Mouse (Mus musculus) induced T-regulatory cell, adult 2 months (primary cell): Measurements from ENCODE around the gene Defb28.

Experiments
- DNase-seq: peaks from one replicate; pipeline ENCODE4 v3.0.0-alpha.2; 2012; ENCODE audit warnings: low read depth

Defb28 gene

DNA sequence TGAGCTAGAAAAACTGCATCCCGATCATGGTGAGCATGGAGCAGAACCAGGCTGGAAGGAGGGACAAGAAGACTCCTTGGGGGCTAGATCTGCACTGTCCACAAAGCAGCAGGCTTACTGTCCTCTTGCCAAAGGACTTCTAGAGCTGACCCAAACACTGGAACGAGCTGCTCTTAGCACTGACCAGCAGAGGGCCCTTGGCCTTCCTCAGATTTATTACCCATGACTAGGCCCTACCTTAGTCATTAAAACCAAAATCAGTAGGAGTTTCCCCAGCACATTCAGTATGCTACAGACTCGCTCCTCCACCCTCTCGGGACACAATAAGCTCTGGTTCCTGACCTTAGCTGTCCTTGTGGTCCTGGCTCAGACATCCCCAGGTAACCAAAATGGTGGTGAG, at the start of gene Defb28:
Defb28 (plus strand) TSS at position 275 of the 400 bp plus-strand sequence.
- no peak for DNase-seq

DNA sequence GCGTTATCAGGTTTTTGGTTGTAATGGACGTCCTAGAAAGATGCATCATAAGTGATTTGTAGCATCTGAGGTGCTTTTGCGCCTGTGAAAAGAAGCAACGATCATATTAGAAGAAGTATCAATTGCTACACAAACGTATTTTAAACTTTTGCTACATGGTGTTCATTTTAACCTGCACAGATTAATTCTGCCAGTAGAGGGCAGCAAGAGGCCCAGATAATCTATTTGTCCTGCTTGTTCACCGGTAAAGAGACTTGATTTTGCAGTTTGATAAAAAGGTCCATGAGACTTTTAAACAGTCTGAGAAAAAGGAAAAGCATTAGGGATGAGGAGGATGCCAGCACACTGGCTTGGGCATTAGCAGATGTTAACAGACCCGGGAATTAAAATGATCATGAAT, 47.1 kb upstream of the Defb28 start:
- DNase-seq: peak; percentile 77

DNA sequence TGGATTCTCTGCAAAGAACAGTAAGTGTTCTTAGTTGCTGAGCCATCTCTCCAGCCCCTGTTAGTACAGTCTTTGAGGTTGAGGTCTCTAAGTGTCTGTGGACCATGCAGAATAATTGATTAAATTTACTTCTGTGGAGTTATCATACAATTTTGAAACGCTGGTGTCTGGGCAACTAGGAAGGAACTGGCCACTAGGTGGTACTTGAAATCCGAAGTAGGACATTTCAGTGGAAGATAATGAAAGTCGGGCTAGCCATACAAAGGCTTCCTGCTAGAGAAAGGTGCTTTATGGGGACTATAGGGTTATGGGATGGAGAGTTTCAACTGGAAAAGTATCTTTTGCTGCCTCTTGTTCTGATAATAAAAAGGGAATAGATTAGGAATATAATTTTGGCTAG, 45.6 kb upstream of the Defb28 start:
- no peak for DNase-seq

- no peak for DNase-seq
Observed at GRCm38 (mm10) chr2:152476763-152477162, 41.3 kb upstream of the Defb28 start, which contains the start of gene Defb20. Defb20 (plus strand) TSS chr2:152477063.

GRCm38 (mm10) chr2:152480881-152481280, 37.2 kb upstream of the Defb28 start:
- peak; percentile 36 for DNase-seq

GRCm38 (mm10) chr2:152481726-152482125, 36.3 kb upstream of the Defb28 start:
- no peak for DNase-seq

DNA sequence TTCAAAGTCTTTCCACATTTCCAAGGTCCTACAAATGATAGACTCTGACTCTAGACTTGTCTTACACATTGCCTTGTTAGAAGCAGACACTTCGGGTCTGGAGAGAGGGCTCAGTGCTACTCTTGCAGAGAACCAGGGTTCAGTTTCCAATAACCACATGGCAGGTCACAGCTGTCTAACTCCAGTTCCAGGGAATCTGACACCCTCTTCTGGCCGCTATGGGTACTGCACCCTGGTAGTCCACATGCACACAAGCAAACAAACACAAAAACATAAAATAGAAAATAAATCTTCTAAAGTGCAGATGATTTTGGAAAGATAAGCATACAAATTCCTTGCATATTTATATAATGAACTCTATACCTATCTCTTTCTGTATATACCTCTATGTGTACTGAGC, 31.0 kb upstream of the Defb28 start:
- peak; percentile 43 for DNase-seq

DNA sequence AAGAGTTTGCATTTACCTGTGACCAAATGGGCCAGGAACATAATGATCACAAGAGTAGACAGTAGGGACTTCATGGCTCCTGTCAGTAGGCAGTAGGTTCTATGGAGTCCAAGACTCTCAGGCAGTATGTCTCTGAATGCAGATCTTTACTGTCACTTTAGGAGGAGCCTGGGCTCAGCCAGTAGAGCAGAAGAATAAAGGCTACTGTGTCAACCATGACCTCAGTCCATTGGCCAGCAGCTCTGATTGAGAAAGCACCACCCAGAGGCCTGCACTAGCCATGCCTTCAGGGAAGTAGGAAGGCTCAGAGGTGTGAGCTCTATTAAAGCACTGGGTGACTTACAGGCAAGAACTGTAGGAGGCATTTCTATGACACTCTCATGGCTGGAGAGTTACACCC, 28.0 kb upstream of the Defb28 start, which contains the start of gene Defb22:
Defb22 (minus strand) TSS at position 101 of the 400 bp plus-strand sequence.
- no peak for DNase-seq

- DNase-seq: no peak
Observed at GRCm38 (mm10) chr2:152493151-152493550, 24.9 kb upstream of the Defb28 start.

GRCm38 (mm10) chr2:152498020-152498419, 20.0 kb upstream of the Defb28 start:
- no peak for DNase-seq

GRCm38 (mm10) chr2:152500204-152500862, 17.7 kb upstream of the Defb28 start:
- DNase-seq: no peak

- DNase-seq: peak; percentile 24
Observed at GRCm38 (mm10) chr2:152500863-152501229, 17.2 kb upstream of the Defb28 start.

DNA sequence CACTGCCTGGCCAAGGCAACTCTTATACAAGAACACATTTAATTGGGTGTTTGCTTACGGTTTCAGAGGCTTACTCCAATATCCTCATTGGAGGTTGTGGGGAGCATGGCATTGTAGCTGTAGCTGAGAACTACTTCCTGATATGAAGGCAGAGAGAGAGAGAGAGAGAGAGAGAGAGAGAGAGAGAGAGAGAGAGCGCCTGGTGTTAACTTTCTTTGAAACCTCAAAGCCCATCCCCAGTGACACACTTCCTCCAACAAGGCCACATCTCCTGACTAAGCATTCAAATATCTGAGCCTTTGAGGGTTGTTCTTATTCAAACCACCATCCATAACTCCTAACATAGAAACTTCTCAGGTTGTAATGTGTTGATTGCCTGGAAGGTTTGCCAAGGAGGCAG, 14.1 kb upstream of the Defb28 start:
- no peak for DNase-seq

GRCm38 (mm10) chr2:152511592-152511991, 6.5 kb upstream of the Defb28 start, which contains the start of gene Defb26:
Defb26 (minus strand) TSS chr2:152511692.
- no peak for DNase-seq

DNA sequence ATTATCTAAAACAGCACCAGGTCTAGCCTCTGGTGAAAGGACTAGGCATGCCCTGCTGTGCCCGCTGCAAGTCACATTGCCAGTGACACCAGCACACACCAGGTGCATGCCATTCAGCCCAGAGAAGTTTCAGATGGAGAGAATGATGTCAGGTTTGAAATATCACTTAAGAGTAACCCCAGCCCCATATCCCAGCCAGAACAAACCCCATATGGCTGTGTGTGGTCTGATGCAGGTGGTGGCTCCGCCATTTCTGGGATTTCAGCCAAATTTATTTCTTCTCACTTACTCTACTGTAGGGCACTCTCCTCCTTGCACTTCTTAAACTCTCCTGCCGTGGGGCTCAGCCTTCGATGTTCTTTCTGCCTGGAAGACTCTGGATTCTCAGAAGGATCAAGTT, 2.0 kb upstream of the Defb28 start:
- no peak for DNase-seq

GRCm38 (mm10) chr2:152539944-152540710, 22.1 kb downstream of the Defb28 start, which contains the start of gene Defb29:
Defb29 (minus strand) TSS chr2:152540098.
- no peak for DNase-seq

- no peak for DNase-seq
Observed at GRCm38 (mm10) chr2:152541979-152542378, 23.9 kb downstream of the Defb28 start.

GRCm38 (mm10) chr2:152542897-152543296, 24.8 kb downstream of the Defb28 start:
- DNase-seq: no peak

DNA sequence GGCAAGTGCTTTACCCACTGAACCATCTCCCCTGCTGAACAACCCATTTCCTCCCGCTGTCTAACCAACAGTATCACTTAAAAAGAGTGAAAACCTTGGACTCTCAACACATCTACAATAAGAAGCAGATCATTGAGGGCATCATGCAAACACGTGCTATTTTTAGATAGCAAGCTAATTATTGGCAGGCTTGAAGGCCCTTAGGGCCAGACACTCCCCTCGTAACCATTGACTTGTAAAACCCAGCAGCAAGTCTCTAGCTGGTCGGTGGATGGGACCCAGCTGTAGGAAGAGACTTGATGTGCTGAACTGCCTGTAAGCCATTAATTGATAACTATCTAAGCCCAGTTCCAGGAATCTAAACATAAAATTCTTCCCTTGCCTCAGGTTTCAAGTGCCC, 25.4 kb downstream of the Defb28 start:
- DNase-seq: no peak

- DNase-seq: peak; percentile 5
Observed at GRCm38 (mm10) chr2:152544691-152545090, 26.6 kb downstream of the Defb28 start.

- no peak for DNase-seq
Observed at GRCm38 (mm10) chr2:152548124-152548523, 30.1 kb downstream of the Defb28 start.

- peak; percentile 29 for DNase-seq
Observed at GRCm38 (mm10) chr2:152553774-152554423, 35.8 kb downstream of the Defb28 start.

- no peak for DNase-seq
Observed at GRCm38 (mm10) chr2:152556655-152557054, 38.6 kb downstream of the Defb28 start.
